Mouse (Mus musculus) pancreas, adult 10 weeks (tissue): ENCODE results near the gene Saal1. TPM values are rescaled to one million over a fixed set of nuclear protein-coding genes. Genes with fewer than 3 reads are reported as not detected.

Experiments used
- polyA plus RNA-seq: library from polyadenylated mRNA; stranded (reverse); fragments of 350-450 nt; fragmentation: Illumina TruSeq; extraction: RNeasy Lipid Tissue Mini Kit (QIAGEN cat#74804); gene quantifications from one replicate; pipeline ENCODE4 v1.2.3, GENCODE M21; 2015; ENCODE audit warnings: low read depth, low replicate concordance; ENCODE audit not compliant: insufficient read depth

Saal1 gene
- 1.6 TPM for polyA plus RNA-seq

GRCm38 (mm10) chr7:46710390-46710844, at the start of gene Saal1:
Saal1 (minus strand) TSS chr7:46710680.

GRCm38 (mm10) chr7:46751490-46751889, 41.0 kb upstream of the Saal1 start, which contains the start of gene Saa2:
Saa2 (plus strand) TSS chr7:46751790.

GRCm38 (mm10) chr7:46742880-46743279, 32.4 kb upstream of the Saal1 start, which contains the start of gene Saa1:
Saa1 (minus strand) TSS chr7:46742980.

GRCm38 (mm10) chr7:46732458-46732857, 22.0 kb upstream of the Saal1 start, which contains the start of gene Saa4:
Saa4 (minus strand) TSS chr7:46732603.

GRCm38 (mm10) chr7:46715600-46715999, 5.1 kb upstream of the Saal1 start, which contains the start of gene Saa3:
Saa3 (minus strand) TSS chr7:46715700.

GRCm38 (mm10) chr7:46672160-46672672, 38.3 kb downstream of the Saal1 start, which contains the start of gene Tph1:
Tph1 (minus strand) TSS chr7:46672537.

GRCm38 (mm10) chr7:46639692-46640031, 70.8 kb downstream of the Saal1 start, which contains the start of gene Sergef:
Sergef (minus strand) TSS chr7:46639807.

Other genes starting within 250 kb of the Saal1 start
- gene Sergef, start 70.9 kb downstream of the Saal1 start, polyA plus RNA-seq = 3.1 TPM
- not detected for gene Tph1, start 38.1 kb downstream of the Saal1 start, polyA plus RNA-seq
- 4.4 TPM for gene Saa3, start 5.0 kb upstream of the Saal1 start, polyA plus RNA-seq
- not detected for gene Saa4, start 21.9 kb upstream of the Saal1 start, polyA plus RNA-seq
- not detected for gene Saa1, start 32.3 kb upstream of the Saal1 start, polyA plus RNA-seq
- gene Saa2, start 41.1 kb upstream of the Saal1 start, polyA plus RNA-seq = not detected
- 8.7 TPM for gene Hps5, start 85.4 kb upstream of the Saal1 start, polyA plus RNA-seq
- 6.1 TPM for gene Gtf2h1, start 85.4 kb upstream of the Saal1 start, polyA plus RNA-seq
- gene Ldha, start 130.8 kb upstream of the Saal1 start, polyA plus RNA-seq = 36.2 TPM
- gene Ldhc, start 150.5 kb upstream of the Saal1 start, polyA plus RNA-seq = not detected
- 21.3 TPM for gene Tsg101, start 209.3 kb upstream of the Saal1 start, polyA plus RNA-seq
- 1.8 TPM for gene Uevld, start 247.8 kb upstream of the Saal1 start, polyA plus RNA-seq